ENCODE assay signal across 50 mouse cellular contexts in genomic region chr4:56771065-56771464, GRCm38 (mm10). TPM values are rescaled to one million over a fixed set of nuclear protein-coding genes. Genes with fewer than 3 reads are reported as not detected.
"Had no signal": no experiment of that assay in that cellular context is flagged by ENCODE, and none has a peak within 500 bp of the region (broad histone marks: within the 10 kb centered on the region; RNA-seq: fewer than 3 reads in every experiment).

No protein-coding gene starts in this region.

- H3K9ac ChIP-seq: heart, embryonic 12.5 days; heart, embryonic 13.5 days; heart, embryonic 15.5 days; hindbrain, embryonic 12.5 days; hindbrain, embryonic 13.5 days; hindbrain, embryonic 14.5 days; hindbrain, embryonic 15.5 days; kidney, embryonic 15.5 days had no signal

- H3K27me3 ChIP-seq: heart, embryonic 12.5 days; heart, embryonic 13.5 days; heart, embryonic 15.5 days; hindbrain, embryonic 12.5 days; hindbrain, embryonic 13.5 days; hindbrain, embryonic 15.5 days; kidney, embryonic 15.5 days had no signal

- H3K9me3 ChIP-seq: heart, embryonic 10.5 days; heart, embryonic 12.5 days; heart, embryonic 13.5 days; heart, embryonic 15.5 days; hindbrain, embryonic 10.5 days; hindbrain, embryonic 12.5 days; hindbrain, embryonic 13.5 days; hindbrain, embryonic 15.5 days; kidney, embryonic 15.5 days had no signal

- H3K4me2 ChIP-seq: heart, embryonic 11.5 days; heart, embryonic 12.5 days; heart, embryonic 13.5 days; heart, embryonic 15.5 days; hindbrain, embryonic 12.5 days; hindbrain, embryonic 13.5 days; hindbrain, embryonic 14.5 days; hindbrain, embryonic 15.5 days; kidney, embryonic 15.5 days had no signal

- ATAC-seq: hindbrain, embryonic 16.5 days; hindbrain, postnatal 0 days; inflammation-experienced regulatory T-cells, adult 6 months had no signal

- DNase-seq: heart, postnatal 10 days; heart, postnatal 14 days; heart, postnatal 36 days; heart, postnatal 4 days; kidney, adult 11 months; kidney, adult 18-20 months; kidney, adult 2 months; kidney, adult 8-10 months; kidney, adult 9 months; kidney, postnatal 10 days; kidney, postnatal 14 days; kidney, postnatal 25 days; kidney, postnatal 36 days; kidney, postnatal 4 days; layer of hippocampus, adult 9-11 months; layer of hippocampus, postnatal 36 days had no signal

- H3K4me3 ChIP-seq: heart, embryonic 10.5 days; heart, embryonic 12.5 days; heart, embryonic 13.5 days; heart, embryonic 15.5 days; hindbrain, embryonic 10.5 days; hindbrain, embryonic 12.5 days; hindbrain, embryonic 13.5 days; hindbrain, embryonic 15.5 days; kidney, embryonic 15.5 days; left cerebral cortex, adult 2 months had no signal

- H3K4me1 ChIP-seq: heart, embryonic 15.5 days; hindbrain, embryonic 10.5 days; hindbrain, embryonic 12.5 days; hindbrain, embryonic 13.5 days; hindbrain, embryonic 15.5 days; kidney, embryonic 15.5 days had no signal

- H3K27ac ChIP-seq: heart, embryonic 10.5 days; heart, embryonic 13.5 days; heart, embryonic 15.5 days; hindbrain, embryonic 10.5 days; hindbrain, embryonic 12.5 days; hindbrain, embryonic 13.5 days; hindbrain, embryonic 14.5 days; hindbrain, embryonic 15.5 days; hindbrain, postnatal 0 days; kidney, embryonic 15.5 days; kidney, postnatal 0 days; left cerebral cortex, adult 2 months had no signal

RNA-seq across cellular contexts. Expression of gene Actl7a, which starts 27.9 kb away (rescaled TPM):
- total RNA-seq: heart, adult 8-10 months; heart, postnatal 10 days; heart, postnatal 14 days; heart, postnatal 25 days; heart, postnatal 36 days; heart, postnatal 4 days; hematopoietic stem cell, adult 5-6 weeks; hindbrain, postnatal 0 days; layer of hippocampus, adult 18-20 months; layer of hippocampus, adult 8-10 months; layer of hippocampus, postnatal 10 days; layer of hippocampus, postnatal 14 days; layer of hippocampus, postnatal 25 days; layer of hippocampus, postnatal 36 days; left cerebral cortex, adult 18-20 months; left cerebral cortex, adult 2 months; left cerebral cortex, adult 8-10 months had no signal
- polyA plus RNA-seq: heart, embryonic 10.5 days; heart, embryonic 12.5 days; heart, embryonic 13.5 days; heart, embryonic 14.5 days; heart, embryonic 15.5 days; heart, embryonic 16.5 days; heart, postnatal 0 days; hindbrain, embryonic 10.5 days; hindbrain, embryonic 11.5 days; hindbrain, embryonic 12.5 days; hindbrain, embryonic 13.5 days; hindbrain, embryonic 14.5 days; hindbrain, embryonic 15.5 days; hindbrain, embryonic 16.5 days; hindbrain, postnatal 0 days; inflammation-experienced regulatory T-cells, adult 6 months; intestine, embryonic 14.5 days; kidney, embryonic 14.5 days; kidney, embryonic 15.5 days; kidney, embryonic 16.5 days; kidney, postnatal 0 days; large intestine, adult 2 months had no signal

RNA-seq across cellular contexts. Expression of gene Actl7b, which starts 29.8 kb away (rescaled TPM):
- total RNA-seq: heart, adult 8-10 months; heart, postnatal 10 days; heart, postnatal 25 days; heart, postnatal 36 days; heart, postnatal 4 days; layer of hippocampus, adult 18-20 months; left cerebral cortex, adult 2 months had no signal
- polyA plus RNA-seq: heart, embryonic 10.5 days; heart, embryonic 11.5 days; heart, embryonic 12.5 days; heart, embryonic 13.5 days; heart, embryonic 14.5 days; heart, embryonic 15.5 days; heart, embryonic 16.5 days; heart, postnatal 0 days; hindbrain, embryonic 10.5 days; hindbrain, embryonic 11.5 days; hindbrain, embryonic 12.5 days; hindbrain, embryonic 13.5 days; hindbrain, embryonic 14.5 days; hindbrain, embryonic 15.5 days; hindbrain, embryonic 16.5 days; hindbrain, postnatal 0 days; inflammation-experienced regulatory T-cells, adult 6 months; intestine, embryonic 14.5 days; kidney, embryonic 14.5 days; kidney, embryonic 15.5 days; kidney, embryonic 16.5 days; kidney, postnatal 0 days; large intestine, adult 2 months had no signal

RNA-seq across cellular contexts. Expression of gene Gm26657, which starts 31.2 kb away (rescaled TPM):
- total RNA-seq: heart, adult 8-10 months; heart, postnatal 10 days; heart, postnatal 14 days; heart, postnatal 25 days; heart, postnatal 36 days; heart, postnatal 4 days; hematopoietic stem cell, adult 5-6 weeks; hindbrain, postnatal 0 days; layer of hippocampus, adult 18-20 months; layer of hippocampus, adult 8-10 months; layer of hippocampus, postnatal 10 days; layer of hippocampus, postnatal 14 days; layer of hippocampus, postnatal 25 days; layer of hippocampus, postnatal 36 days; left cerebral cortex, adult 18-20 months; left cerebral cortex, adult 2 months; left cerebral cortex, adult 8-10 months had no signal
- polyA plus RNA-seq: heart, embryonic 10.5 days; heart, embryonic 11.5 days; heart, embryonic 12.5 days; heart, embryonic 13.5 days; heart, embryonic 14.5 days; heart, embryonic 15.5 days; heart, embryonic 16.5 days; heart, postnatal 0 days; hindbrain, embryonic 10.5 days; hindbrain, embryonic 11.5 days; hindbrain, embryonic 12.5 days; hindbrain, embryonic 13.5 days; hindbrain, embryonic 14.5 days; hindbrain, embryonic 15.5 days; hindbrain, embryonic 16.5 days; hindbrain, postnatal 0 days; inflammation-experienced regulatory T-cells, adult 6 months; intestine, embryonic 14.5 days; kidney, adult 2 months; kidney, embryonic 14.5 days; kidney, embryonic 15.5 days; kidney, embryonic 16.5 days; kidney, postnatal 0 days; large intestine, adult 2 months had no signal
